Mouse (Mus musculus): ENCODE data around the gene Large1. TPM values are rescaled to one million over a fixed set of nuclear protein-coding genes. Genes with fewer than 3 reads are reported as not detected.

The Large1 gene
- total and polyA plus RNA-seq, 3 experiments, result not detected

DNA sequence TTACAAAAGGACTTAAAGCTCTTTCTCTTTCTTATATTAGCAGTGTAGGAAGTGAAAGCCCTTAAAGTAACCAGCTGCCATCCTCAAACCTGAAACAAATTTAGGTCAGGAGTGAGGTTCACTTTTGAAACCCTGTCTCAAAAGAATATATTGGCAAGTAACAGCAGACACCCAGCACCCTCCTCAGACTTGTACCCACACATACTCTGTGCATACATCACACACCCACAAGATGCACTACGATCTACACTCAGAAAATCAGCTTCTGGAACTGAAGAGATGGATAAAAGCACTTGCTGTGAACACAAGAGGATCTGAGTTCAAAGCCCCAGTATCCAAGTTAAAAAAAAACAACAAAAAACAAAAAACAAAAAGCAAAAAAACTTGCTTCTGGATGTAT, 119.1 kb downstream of the Large1 start:
- Histone ChIP-seq H3K9me3 (replicated peaks; ENCODE audit: insufficient read depth, low read length) (no peaks in the 10 kb centered on the region), H3K79me2 (ENCODE audit: control insufficient read depth, insufficient read depth, low read length, poor library complexity) (no peaks in the 10 kb centered on the region), H3K9ac (ENCODE audit: control insufficient read depth, low read depth, low read length, poor library complexity, severe bottlenecking) (no peak overlapping the region), H3K4me3 (ENCODE audit: control insufficient read depth in 1 of 2, insufficient read depth in 1 of 2, low read depth in 2 of 2, low read length in 2 of 2) (no peak overlapping the region), H3K36me3 (ENCODE audit: control insufficient read depth in 1 of 2, insufficient read depth in 2 of 2, low read length in 2 of 2) (no peaks in the 10 kb centered on the region), H3K27me3 (ENCODE audit: control insufficient read depth in 1 of 2, insufficient read depth in 2 of 2, low read length in 2 of 2) (no peaks in the 10 kb centered on the region), H3K4me1 (ENCODE audit: control insufficient read depth in 1 of 2, insufficient read depth in 2 of 2, low read length in 2 of 2) (no peaks in the 10 kb centered on the region), H3K27ac (ENCODE audit: control insufficient read depth, low read depth, low read length) (no peak overlapping the region)
- no peak for DNase-seq (ENCODE audit: low read depth, low spot score)
- TF ChIP-seq ZKSCAN1 (IDR thresholded peaks at IDR 0.05; ENCODE audit: low read depth, low read length) (no peak), KAT2A (conservative IDR thresholded peaks at IDR 0.05; ENCODE audit: low read depth, low read length) (no peak), MXI1 (IDR thresholded peaks at IDR 0.05; ENCODE audit: low read depth, low read length) (no peak), HCFC1 (IDR thresholded peaks at IDR 0.05; ENCODE audit: low read depth, low read length) (no peak), POLR2AphosphoS2 (IDR thresholded peaks at IDR 0.05; ENCODE audit: low read length) (no peak), RAD21 (IDR thresholded peaks at IDR 0.05; ENCODE audit: low read depth, low read length) (no peak), CTCF (IDR thresholded peaks at IDR 0.05 in 2 of 3, conservative IDR thresholded peaks at IDR 0.05 in 1 of 3; ENCODE audit: control insufficient read depth in 1 of 3, insufficient read depth in 1 of 3, low read depth in 2 of 3, low read length in 3 of 3, poor library complexity in 1 of 3, severe bottlenecking in 1 of 3) (no peak), MAX (IDR thresholded peaks at IDR 0.05; ENCODE audit: low read length) (no peak), NRF1 (IDR thresholded peaks at IDR 0.05; ENCODE audit: insufficient read depth, low read depth, low read length, poor library complexity, severe bottlenecking) (no peak), EP300 (IDR thresholded peaks at IDR 0.05; ENCODE audit: low read depth in 1 of 2, low read length in 2 of 2) (no peak), MAFK (IDR thresholded peaks at IDR 0.05; ENCODE audit: borderline replicate concordance, low read depth, low read length) (no peak), BHLHE40 (IDR thresholded peaks at IDR 0.05; ENCODE audit: borderline replicate concordance, low read depth, low read length) (no peak), POLR2A (IDR thresholded peaks at IDR 0.05; ENCODE audit: control insufficient read depth in 1 of 2, insufficient read depth in 1 of 2, low read depth in 1 of 2, low read length in 2 of 2, poor library complexity in 1 of 2) (no peak), GATA1 (IDR thresholded peaks at IDR 0.05; ENCODE audit: low read depth, low read length) (no peak), MYB (IDR thresholded peaks at IDR 0.05; ENCODE audit: low read depth, low read length) (no peak), TBP (IDR thresholded peaks at IDR 0.05; ENCODE audit: low read depth, low read length) (no peak), E2F4 (IDR thresholded peaks at IDR 0.05; ENCODE audit: borderline replicate concordance, low read depth, low read length) (no peak), USF2 (IDR thresholded peaks at IDR 0.05; ENCODE audit: borderline replicate concordance in 1 of 2, insufficient read depth in 1 of 2, low read depth in 1 of 2, low read length in 2 of 2) (no peak), MAZ (IDR thresholded peaks at IDR 0.05; ENCODE audit: low read depth, low read length) (no peak), RCOR1 (IDR thresholded peaks at IDR 0.05; ENCODE audit: low read depth, low read length) (no peak)

DNA sequence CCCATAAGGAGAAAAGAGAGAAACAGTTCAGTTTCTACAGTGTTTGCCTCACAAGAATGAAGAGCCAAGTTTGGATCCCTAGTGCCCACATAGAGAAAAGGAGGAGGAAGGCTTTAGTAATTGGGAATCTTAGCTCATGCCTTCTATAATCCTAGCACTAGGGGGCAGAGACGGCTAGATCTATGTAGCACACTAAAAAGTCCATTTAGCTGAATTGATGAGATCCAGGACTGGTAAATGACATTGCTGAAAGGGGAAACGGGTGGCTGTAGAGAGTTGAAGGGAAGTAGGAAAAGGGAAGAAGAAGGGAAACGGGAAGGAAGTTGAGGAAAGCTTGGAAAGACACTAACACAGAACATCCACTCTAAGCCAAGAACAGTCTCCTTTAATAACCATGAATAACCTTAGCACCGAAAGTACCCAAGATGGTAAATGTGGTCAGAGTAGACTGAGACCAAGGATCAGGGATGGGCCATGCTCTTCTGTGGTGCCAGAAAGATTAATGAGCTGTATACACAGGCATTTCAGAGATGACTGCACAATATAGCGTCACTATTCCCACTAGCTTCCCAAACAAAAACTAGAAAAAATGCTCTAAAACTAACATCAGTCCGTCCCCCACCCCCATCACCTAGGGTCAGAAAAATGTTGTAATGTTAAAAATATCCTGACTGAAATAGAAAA, 119.8 kb downstream of the Large1 start:
- Histone ChIP-seq H3K9ac (ENCODE audit: control insufficient read depth, low read depth, low read length, poor library complexity, severe bottlenecking) (no peak overlapping the region), H3K27ac (ENCODE audit: control insufficient read depth, low read depth, low read length) (no peak overlapping the region), H3K9me3 (replicated peaks; ENCODE audit: insufficient read depth, low read length) (no peaks in the 10 kb centered on the region), H3K79me2 (ENCODE audit: control insufficient read depth, insufficient read depth, low read length, poor library complexity) (no peaks in the 10 kb centered on the region), H3K27me3 (ENCODE audit: control insufficient read depth in 1 of 2, insufficient read depth in 2 of 2, low read length in 2 of 2) (no peaks in the 10 kb centered on the region), H3K36me3 (ENCODE audit: control insufficient read depth in 1 of 2, insufficient read depth in 2 of 2, low read length in 2 of 2) (no peaks in the 10 kb centered on the region), H3K4me1 (ENCODE audit: control insufficient read depth in 1 of 2, insufficient read depth in 2 of 2, low read length in 2 of 2) (no peaks in the 10 kb centered on the region), H3K4me3 (ENCODE audit: control insufficient read depth in 1 of 2, insufficient read depth in 1 of 2, low read depth in 2 of 2, low read length in 2 of 2) (no peak overlapping the region)
- TF ChIP-seq RAD21 (IDR thresholded peaks at IDR 0.05; ENCODE audit: low read depth, low read length) (peak; percentile 1; the same call in 1 of the 2 replicates), UBTF (IDR thresholded peaks at IDR 0.05; ENCODE audit: borderline replicate concordance, insufficient read depth, low read depth, low read length) (no peak), MYC (IDR thresholded peaks at IDR 0.05; ENCODE audit: low read depth, low read length) (no peak), SIN3A (IDR thresholded peaks at IDR 0.05; ENCODE audit: low read length) (no peak), MAFK (IDR thresholded peaks at IDR 0.05; ENCODE audit: borderline replicate concordance, low read depth, low read length) (no peak), CTCF (IDR thresholded peaks at IDR 0.05 in 2 of 3, conservative IDR thresholded peaks at IDR 0.05 in 1 of 3; ENCODE audit: control insufficient read depth in 1 of 3, insufficient read depth in 1 of 3, low read depth in 2 of 3, low read length in 3 of 3, poor library complexity in 1 of 3, severe bottlenecking in 1 of 3) (peak in 1 of 3 experiments; percentile 10; a peak in 1 of 6 replicates), EP300 (IDR thresholded peaks at IDR 0.05; ENCODE audit: low read depth in 1 of 2, low read length in 2 of 2) (no peak), USF2 (IDR thresholded peaks at IDR 0.05; ENCODE audit: borderline replicate concordance in 1 of 2, insufficient read depth in 1 of 2, low read depth in 1 of 2, low read length in 2 of 2) (no peak), POLR2AphosphoS5 (IDR thresholded peaks at IDR 0.05; ENCODE audit: borderline replicate concordance, low read depth, low read length) (no peak)
- DNase-seq (ENCODE audit: low read depth, low spot score), result no peak

Data from MEL (cell line).